Mouse (Mus musculus) thymus, adult 2 months (tissue): ENCODE data around the gene Tipin. TPM values are rescaled to one million over a fixed set of nuclear protein-coding genes. Genes with fewer than 3 reads are reported as not detected.

Experiments used
- DNase-seq: peaks from one replicate; pipeline ENCODE4 v3.0.0; 2021
- H3K27ac ChIP-seq: fragments of 200-500 bp; 2 replicates; pipeline ENCODE4 v1.5.1; 2012; ENCODE audit warnings: low read length, control low read depth; ENCODE audit not compliant: control insufficient read depth, insufficient read depth
- H3K27me3 ChIP-seq: fragments of 200-500 bp; 2 replicates; pipeline ENCODE4 v1.6.1; 2012; ENCODE audit warnings: mild to moderate bottlenecking, low read length, moderate library complexity, mixed read lengths; ENCODE audit not compliant: control insufficient read depth, insufficient read depth
- H3K36me3 ChIP-seq: fragments of 200-500 bp; 2 replicates; pipeline ENCODE4 v1.6.1; 2012; ENCODE audit warnings: mild to moderate bottlenecking, low read length, moderate library complexity; ENCODE audit not compliant: control insufficient read depth, insufficient read depth
- H3K4me1 ChIP-seq: fragments of 200-500 bp; replicated peaks from 2 replicates; pipeline ENCODE4 v1.6.1; 2012; ENCODE audit warnings: low read length; ENCODE audit not compliant: control insufficient read depth, insufficient read depth
- H3K4me3 ChIP-seq: fragments of 200-500 bp; 2 replicates; pipeline ENCODE4 v1.5.1; 2012; ENCODE audit warnings: mild to moderate bottlenecking, low read length, control low read depth, moderate library complexity; ENCODE audit not compliant: control insufficient read depth, insufficient read depth
- CTCF ChIP-seq: fragments of 200-500 bp; IDR thresholded peaks from 2 replicates; pipeline ENCODE4 v1.5.1; 2012; ENCODE audit warnings: mild to moderate bottlenecking, control low read depth, low read length, moderate library complexity, borderline replicate concordance; ENCODE audit not compliant: control insufficient read depth, poor library complexity, insufficient read depth; ENCODE audit errors: extremely low read depth
- POLR2A ChIP-seq: fragments of 200-500 bp; IDR thresholded peaks from 2 replicates; pipeline ENCODE4 v1.6.1; 2012; ENCODE audit warnings: mild to moderate bottlenecking, low read length, control low read depth, moderate library complexity; ENCODE audit not compliant: control insufficient read depth, poor library complexity, insufficient read depth; ENCODE audit errors: extremely low read depth
- WGBS: fragments of 180-500 bp; shearing (Covaris S2); methylation state at CpG from one replicate; pipeline ENCODE4 v1.1.7; 2018; 5-methylcytosine and 5-hydroxymethylcytosine counted together
- polyA plus RNA-seq: library from polyadenylated mRNA; depleted of rRNA; stranded (reverse); fragments of >200 nt; gene quantifications from 2 replicates; pipeline ENCODE4 v1.2.3, GENCODE M21; 2012

Gene Tipin
- polyA plus RNA-seq, 1 experiment: 16.5 TPM

DNA sequence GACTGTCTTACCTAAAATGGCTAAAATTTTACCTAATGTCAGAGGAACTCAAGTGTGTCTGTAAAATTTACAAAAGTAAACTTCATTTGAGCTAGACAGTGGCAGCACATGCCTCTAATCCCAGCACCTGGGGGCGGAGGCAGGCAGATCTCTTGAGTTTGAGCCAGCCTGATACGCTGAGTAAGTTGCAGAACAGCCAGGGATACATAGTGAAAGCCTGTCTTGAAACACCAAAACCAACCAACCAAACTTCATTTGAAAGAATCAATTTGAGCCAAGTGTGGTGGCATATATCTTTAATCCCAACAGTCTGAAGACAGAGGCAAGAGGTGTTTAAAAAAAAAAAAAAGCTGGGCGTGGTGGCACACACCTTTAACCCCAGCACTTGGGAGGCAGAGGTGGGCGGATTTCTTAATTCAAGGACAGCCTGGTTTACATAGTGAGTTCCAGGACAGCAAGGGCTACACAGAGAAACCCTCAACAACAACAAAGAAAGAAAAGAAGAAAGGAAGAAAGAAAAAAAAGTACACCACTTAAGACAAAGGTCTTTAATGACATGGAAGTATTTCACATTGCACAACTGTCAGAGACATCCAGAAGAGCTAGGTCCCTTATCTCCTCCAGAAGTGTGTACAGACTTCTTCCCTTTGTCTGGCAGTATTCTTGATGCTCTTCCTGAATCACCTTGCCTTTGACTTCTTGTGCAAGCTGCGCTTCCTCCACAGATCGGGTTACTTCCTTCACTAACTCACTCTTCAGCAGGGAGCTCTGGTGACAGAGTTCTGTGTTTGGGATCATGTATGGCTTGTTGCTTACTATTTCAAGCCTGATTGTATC, 25.3 kb downstream of the Tipin start:
- 93% methylated on average over 6 of the region's 6 CpGs for WGBS
- H3K36me3 ChIP-seq: peaks cover 61% of the 10 kb centered on the region
- no peak for TF ChIP-seq POLR2A
- no peak for TF ChIP-seq CTCF

DNA sequence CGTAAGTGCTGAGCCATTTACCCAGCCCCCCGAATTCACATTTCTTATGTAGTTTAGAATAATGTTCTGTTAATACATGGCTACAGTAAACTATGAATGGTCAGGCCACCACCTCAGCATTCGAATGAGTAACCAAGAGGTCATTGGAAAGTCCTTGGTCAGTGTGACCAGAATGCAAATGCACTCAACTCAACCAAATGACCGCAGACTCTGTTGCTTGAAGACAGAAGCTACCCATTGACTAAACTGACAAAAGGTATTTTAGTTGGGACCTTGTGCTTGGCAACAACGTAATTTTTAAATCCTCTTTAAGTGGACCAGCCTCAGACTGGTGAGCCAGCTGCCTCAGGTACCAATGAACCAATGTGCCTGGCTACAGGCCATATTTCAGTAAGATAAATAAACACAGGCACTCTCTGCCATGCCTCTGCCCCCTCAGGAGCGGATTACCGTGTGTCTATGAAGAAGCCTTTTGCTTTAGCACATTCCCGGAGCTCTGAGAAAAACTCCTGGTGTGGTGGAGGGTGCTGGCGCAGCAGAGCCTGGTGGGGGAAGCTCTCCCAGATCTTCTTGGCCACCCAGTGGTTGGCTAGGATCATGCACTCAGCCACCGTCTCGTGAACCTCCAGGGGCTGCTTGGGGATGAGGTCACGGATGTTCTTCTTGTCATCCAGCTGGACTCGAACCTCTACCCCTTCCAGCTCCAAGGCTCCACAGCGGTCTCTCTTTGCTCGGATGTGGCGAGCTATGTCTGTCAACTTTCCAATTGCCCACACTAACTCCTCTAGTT, 29.8 kb downstream of the Tipin start:
- Histone ChIP-seq H3K36me3 (peaks cover 35% of the 10 kb centered on the region; the same call in 1 of the 2 replicates), H3K27me3 (no peaks in the 10 kb centered on the region), H3K4me3 (no peak overlapping the region), H3K27ac (no peak overlapping the region), H3K4me1 (no peaks in the 10 kb centered on the region)
- WGBS: 96% methylated on average over 16 of the region's 16 CpGs
- no peak for DNase-seq
- TF ChIP-seq POLR2A: no peak
- no peak for TF ChIP-seq CTCF

More for the DNA sequence above, 25.3 kb downstream of the Tipin start:
- H3K27me3 ChIP-seq: no peaks in the 10 kb centered on the region
- H3K27ac ChIP-seq: no peak overlapping the region
- H3K4me1 ChIP-seq: no peaks in the 10 kb centered on the region
- H3K4me3 ChIP-seq: no peak overlapping the region
- no peak for DNase-seq

DNA sequence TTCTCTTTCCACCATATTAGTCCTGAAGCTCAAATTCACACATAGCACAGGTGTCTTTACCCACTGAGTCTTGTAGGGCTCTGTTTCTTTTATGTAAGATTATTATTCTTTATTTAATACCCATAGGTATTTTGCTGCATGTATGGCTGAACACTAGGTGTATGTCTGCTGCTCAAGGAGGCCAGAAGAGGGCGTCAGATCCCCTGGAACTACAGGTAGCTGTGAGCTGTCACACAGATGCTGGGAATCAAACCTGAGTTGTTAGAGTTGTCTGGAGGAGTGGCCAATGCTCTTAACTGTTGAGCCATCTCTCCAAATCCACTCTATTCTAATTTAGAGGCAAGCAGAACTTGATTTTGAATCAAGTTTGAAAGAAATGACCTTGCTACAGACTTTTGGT, 30.7 kb downstream of the Tipin start:
- Histone ChIP-seq H3K4me3 (no peak overlapping the region), H3K27me3 (no peaks in the 10 kb centered on the region), H3K4me1 (no peaks in the 10 kb centered on the region), H3K36me3 (peaks cover 30% of the 10 kb centered on the region; the same call in 1 of the 2 replicates), H3K27ac (no peak overlapping the region)
- peak; percentile 9 for DNase-seq
- TF ChIP-seq POLR2A: no peak
- no peak for TF ChIP-seq CTCF
- 67% methylated on average over 1 of the region's 1 CpGs for WGBS

DNA sequence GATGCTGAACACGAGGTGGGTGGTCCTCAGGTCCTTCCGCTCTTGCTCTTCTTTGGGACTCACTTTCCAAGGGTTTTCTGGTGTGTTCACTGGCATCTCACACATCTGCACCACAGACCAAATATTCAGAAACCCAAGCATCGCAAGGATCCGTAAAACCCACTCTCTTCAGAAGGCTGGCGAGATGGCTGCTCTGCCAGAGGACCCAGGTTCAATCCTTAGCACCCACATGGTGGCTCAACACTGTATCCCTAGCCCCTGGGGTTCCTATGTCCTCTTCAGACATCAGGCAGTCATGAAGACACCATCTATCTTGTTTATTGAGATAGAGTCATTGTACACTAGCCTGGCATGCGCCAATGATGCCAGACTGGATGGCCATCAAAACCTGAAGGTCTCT, 33.3 kb downstream of the Tipin start:
- TF ChIP-seq CTCF (no peak), POLR2A (no peak)
- Histone ChIP-seq H3K36me3 (peaks cover 25% of the 10 kb centered on the region), H3K4me1 (no peaks in the 10 kb centered on the region), H3K27me3 (no peaks in the 10 kb centered on the region), H3K4me3 (no peak overlapping the region), H3K27ac (no peak overlapping the region)
- 97% methylated on average over 6 of the region's 6 CpGs for WGBS
- DNase-seq: no peak

DNA sequence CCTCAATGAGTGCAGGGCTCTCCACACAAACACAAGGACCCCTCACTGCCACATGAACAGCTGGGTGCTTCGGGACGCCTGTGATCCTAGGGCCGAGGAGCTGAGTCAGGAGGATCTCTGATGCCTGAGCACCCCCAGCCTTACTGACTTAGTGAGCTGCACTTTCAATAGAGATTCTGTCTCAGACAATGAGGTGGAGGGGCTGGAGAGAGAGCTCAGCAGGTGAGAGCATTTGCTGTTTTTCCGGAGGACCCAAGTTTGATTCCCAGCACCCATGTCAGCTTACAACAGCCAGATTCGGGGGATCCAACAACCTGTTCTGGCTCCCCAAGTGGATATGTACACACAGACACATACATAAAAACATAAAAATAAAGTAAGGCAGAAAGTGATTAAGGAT, 35.6 kb downstream of the Tipin start:
- TF ChIP-seq CTCF (no peak), POLR2A (no peak)
- WGBS: 98% methylated on average over 5 of the region's 5 CpGs
- Histone ChIP-seq H3K36me3 (peaks cover 8% of the 10 kb centered on the region), H3K4me1 (no peaks in the 10 kb centered on the region), H3K4me3 (no peak overlapping the region), H3K27me3 (no peaks in the 10 kb centered on the region), H3K27ac (no peak overlapping the region)
- no peak for DNase-seq

DNA sequence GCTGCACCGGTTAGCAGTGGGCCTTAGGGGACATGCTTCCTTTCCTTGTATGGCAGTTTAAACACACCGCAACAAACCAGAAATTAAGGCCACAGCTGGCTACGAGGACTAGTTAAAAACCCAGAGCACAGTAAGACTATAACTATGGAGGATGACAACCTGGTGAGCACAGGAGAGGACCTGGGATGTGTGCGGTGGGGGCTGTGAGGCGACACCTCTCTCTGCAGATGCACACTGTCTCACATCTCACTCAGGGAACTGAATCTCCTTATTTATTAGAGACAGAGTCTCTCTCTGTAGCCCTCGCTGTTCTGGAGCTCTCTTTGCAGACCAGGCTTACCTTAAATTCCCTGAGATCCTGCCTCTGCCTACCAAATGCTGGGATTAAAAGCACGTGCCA, 42.6 kb downstream of the Tipin start:
- H3K27me3 ChIP-seq: no peaks in the 10 kb centered on the region
- 98% methylated on average over 7 of the region's 7 CpGs for WGBS
- DNase-seq: no peak
- peaks cover 14% of the 10 kb centered on the region for H3K36me3 ChIP-seq
- H3K4me3 ChIP-seq: no peak overlapping the region
- H3K27ac ChIP-seq: no peak overlapping the region
- TF ChIP-seq CTCF (no peak), POLR2A (no peak)
- H3K4me1 ChIP-seq: no peaks in the 10 kb centered on the region
